Mouse (Mus musculus) thymus, postnatal 25 days (tissue): ENCODE results near the gene Meis2.

ENCODE experiments used
- DNase-seq: peaks from one replicate; pipeline ENCODE4 v3.0.0; 2022

The Meis2 gene

GRCm38 (mm10) chr2:116045048-116045447 is 20.6 kb downstream of the Meis2 start:
- no peak for DNase-seq

- no peak for DNase-seq
Measured at GRCm38 (mm10) chr2:116042934-116043698, 22.5 kb downstream of the Meis2 start.

DNA sequence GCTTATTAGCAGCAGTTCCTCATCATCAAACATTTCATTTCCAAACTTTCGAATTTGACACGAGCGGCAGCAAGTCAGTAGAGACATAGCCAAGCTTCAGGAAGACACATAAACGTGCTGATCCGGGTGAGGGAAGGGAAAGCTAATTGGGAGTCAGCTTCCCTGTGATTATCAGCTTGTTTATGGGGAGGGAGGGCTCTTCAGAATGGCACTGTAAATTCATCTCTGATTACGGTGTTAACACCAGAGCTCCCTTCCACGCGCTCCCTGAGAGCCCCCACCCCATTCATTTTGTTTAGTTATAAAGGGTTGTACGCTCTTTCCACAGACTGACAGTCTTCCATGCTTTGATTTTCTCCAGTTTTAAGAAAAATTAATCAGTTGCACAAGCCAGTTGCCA is 23.2 kb downstream of the Meis2 start:
- no peak for DNase-seq

GRCm38 (mm10) chr2:116041683-116042262 is 23.9 kb downstream of the Meis2 start:
- no peak for DNase-seq

DNA sequence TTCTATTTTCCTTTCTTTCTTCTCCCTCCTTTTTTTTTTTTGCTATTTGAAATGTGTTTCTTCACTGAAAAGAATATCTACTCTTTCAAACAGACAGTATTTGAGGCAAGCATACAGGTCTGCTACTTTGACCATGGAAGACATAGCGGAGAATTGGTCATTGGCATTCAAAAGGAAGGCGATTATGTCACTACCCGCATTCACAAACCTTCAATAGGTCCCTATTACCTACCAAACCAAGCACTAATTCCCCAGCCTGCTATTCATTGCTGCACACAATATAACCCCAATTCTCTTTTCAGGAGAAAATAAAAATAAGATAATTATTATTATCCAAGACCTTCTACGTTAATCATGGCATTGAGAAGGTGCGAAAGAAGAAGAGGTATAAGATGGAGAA is 30.3 kb downstream of the Meis2 start:
- no peak for DNase-seq

DNA sequence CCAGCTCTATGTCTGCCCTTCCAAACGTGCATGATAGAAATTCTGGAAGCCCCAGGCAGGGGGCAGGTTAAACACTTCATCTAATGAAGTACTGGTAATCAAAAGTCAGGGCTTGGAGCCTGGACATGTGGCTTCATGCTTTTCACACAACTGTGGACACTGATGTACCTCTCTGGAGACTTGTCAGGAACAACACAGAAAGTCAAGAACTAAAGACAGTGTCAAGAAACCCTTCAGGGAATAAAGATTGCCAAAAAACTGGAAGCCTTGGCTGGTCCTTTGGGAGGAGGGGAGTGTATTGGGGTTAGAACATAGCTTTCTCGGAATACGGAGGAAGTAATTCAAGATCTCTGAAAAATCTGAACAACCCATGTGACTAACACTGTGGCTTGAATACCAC is 37.5 kb downstream of the Meis2 start:
- no peak for DNase-seq

GRCm38 (mm10) chr2:116022876-116023275 is 42.8 kb downstream of the Meis2 start:
- DNase-seq = no peak

DNA sequence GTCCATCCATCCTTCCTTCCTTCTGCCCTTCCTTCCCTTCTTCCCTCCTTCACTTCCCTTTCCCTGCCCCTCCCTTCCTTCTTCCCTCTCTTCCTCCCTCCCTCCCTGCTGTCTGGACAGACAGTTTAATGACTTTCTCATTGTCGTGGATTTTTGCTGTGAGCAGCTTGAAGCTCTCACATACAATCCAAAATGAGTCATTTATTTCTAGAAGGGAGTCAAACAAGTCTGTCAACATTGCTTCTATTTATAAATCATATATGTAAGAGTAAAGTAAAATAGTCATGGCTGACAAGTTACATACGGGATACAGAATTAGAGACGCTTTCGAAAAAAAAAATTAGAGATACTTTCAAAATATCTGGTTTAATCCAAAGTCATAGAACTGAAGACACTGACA is 43.7 kb downstream of the Meis2 start:
- DNase-seq = no peak

GRCm38 (mm10) chr2:116021046-116021445 is 44.6 kb downstream of the Meis2 start:
- DNase-seq = no peak

GRCm38 (mm10) chr2:116020451-116020951 is 45.1 kb downstream of the Meis2 start:
- no peak for DNase-seq

DNA sequence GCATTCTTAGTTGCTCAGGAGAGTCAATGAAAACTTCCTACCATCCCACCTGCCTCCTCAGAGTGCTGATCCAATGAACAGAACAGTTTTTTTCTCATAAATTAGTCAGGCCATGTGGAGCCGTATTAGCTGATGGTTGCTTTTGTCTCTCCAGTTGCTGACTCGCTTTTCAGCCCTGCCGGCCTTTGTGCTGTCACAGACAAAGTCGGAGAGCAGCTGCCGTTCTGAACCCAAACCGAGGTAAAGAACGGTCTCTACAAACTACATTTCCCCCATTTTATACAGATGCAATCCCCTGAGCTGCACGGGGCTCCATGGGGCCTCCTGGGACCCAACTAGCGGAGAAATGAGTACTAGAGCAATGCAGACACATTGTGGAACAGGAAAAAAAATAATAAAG is 45.7 kb downstream of the Meis2 start:
- no peak for DNase-seq

GRCm38 (mm10) chr2:116019466-116019794 is 46.2 kb downstream of the Meis2 start:
- DNase-seq = no peak

DNA sequence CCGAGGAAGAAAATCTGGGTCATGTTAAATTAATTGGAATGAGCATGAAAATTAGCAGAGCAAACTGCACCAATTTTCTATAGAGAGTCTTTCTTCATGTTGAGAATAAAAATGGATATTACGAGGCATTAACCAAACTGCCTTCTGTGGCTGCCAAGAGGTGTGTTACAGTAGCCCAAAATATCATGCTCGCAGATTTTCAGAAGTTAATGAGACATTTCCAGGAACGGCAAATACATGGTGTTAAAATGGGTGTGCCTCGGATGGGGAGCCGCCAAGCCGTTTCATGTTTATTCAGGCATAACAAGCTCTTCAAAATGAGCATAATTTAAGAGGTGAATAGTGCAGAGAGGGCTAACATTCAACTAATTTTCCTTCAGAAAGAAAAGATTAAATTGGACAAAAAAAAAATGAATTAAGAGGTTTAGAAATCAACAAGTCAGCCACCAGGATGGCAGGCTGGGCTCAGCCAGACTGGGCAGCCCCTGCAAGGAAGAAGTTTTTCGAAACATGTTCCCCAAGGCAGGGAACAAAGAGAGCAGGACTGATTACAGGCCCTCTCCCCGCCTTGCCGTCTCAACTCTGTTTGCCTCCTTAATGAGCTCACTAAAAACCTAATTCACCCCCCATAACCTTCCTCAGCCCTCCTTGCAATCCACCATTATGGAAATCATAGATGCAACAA is 46.7 kb downstream of the Meis2 start:
- no peak for DNase-seq

DNA sequence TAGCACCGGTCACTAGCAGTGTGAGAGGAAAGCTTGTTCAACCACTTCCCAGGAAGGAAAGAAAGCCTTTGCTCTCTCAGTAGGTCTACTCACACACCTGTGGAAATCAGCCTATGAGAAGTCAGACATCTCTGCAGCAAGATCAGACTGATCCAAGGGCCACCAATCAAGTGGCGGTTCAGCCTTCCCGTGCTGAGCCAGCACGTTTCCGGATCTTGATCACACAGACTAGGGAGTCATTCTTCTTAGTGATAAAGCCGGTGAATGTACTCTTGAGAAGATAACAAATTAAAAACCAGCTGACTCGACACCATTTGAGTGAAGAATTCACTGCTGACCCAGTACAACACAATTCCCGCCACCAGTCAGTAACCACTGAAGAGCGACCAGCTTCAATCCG is 50.1 kb downstream of the Meis2 start:
- DNase-seq = no peak

GRCm38 (mm10) chr2:116010469-116010868 is 55.2 kb downstream of the Meis2 start:
- DNase-seq = no peak

- DNase-seq = no peak
Measured at GRCm38 (mm10) chr2:116010061-116010460, 55.6 kb downstream of the Meis2 start.

DNA sequence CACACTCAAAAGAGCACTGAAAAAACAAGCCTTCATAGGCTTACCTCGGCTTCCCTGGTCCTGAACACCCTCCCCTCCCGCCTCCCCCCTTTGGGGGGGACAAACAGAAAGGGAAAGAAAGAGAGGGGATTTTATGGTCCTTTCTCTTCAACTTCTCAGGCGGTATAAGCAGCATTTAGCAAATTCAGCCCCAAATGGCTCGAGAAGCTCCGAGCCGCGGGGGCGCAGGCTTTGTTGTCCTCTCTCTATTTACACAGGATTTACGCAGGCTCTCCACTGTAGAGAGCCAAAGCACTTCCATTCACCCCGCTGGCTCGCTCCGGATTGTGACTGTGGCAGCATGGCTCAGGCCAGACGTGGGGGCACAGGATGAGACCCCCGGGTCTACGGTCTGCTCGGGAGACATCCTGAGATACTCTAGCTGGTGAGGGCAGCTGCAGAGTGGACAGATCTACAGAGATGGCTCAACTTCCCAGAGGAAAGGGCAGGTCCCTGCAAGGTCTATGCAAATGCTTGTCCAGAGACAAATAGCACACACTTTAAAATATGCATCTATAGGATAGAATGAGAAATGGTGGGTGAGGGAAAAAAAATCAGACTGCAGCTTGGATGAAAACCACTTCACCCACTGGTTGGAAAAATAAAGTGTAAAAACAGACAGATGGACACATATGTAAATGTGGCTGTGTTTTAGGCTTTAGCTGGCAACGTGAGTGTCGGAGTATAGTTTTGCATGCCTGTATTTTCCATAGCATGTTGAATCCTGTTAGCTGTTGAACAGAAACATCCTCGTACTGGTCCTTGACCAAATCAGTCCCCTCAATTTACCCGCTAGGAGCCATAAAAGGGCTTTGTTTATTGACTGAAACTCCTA is 56.3 kb downstream of the Meis2 start:
- DNase-seq = no peak

- no peak for DNase-seq
Measured at GRCm38 (mm10) chr2:116002354-116002753, 63.3 kb downstream of the Meis2 start.

DNA sequence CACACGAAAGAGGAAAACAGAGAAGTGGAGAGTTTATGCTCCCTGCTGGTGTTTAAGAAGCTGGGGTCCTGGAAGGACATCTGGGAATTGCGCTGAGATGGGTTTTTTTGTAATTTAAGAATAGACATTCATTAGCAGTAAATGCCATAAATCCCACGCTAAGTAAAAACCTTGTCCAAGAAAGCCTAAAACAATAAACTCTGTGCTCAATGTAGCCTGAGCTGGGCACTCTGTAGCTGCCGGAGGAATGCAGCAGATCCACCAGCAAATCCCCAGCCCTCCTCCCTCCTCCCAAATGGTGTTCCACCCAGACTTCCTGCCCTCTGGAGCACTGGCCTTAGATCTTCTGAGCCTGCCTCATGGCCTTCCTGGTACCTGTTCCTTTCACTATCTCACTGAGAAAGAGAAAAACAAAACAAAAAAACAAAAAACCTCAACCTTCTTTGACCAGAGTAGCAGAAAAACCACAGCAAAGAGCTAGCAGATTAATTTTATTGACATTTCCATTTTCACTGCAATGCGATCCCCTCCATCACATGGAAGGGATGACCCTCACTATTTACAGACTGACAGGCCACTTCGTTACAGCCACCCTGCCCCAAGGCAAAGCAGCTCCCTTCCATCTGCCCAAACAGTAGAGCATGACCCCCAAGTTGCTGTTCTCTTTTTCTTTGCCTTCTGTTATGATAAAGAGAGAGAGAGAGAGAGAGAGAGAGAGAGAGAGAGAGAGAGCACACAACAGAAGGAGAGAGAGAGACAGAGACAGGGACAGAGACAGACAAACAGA is 64.1 kb downstream of the Meis2 start:
- DNase-seq = no peak

DNA sequence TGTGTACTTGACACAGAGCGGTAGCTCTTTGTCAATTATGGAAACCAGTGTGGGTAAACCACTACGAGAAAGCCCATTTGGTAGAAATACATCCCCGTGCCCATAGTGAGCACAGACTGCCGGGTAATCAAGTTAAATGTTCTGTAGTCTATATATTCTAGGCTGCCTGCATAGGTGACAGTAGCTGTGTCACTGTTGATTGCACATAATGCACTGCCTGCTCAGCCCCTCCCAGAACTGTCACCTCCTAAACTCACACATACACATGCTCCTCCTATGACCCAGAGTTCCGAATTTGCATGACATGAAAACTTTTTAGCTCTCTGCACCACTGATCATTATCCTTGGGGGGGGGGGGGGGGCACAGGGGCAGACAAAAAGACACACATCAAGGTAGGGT is 65.1 kb downstream of the Meis2 start:
- DNase-seq = no peak

DNA sequence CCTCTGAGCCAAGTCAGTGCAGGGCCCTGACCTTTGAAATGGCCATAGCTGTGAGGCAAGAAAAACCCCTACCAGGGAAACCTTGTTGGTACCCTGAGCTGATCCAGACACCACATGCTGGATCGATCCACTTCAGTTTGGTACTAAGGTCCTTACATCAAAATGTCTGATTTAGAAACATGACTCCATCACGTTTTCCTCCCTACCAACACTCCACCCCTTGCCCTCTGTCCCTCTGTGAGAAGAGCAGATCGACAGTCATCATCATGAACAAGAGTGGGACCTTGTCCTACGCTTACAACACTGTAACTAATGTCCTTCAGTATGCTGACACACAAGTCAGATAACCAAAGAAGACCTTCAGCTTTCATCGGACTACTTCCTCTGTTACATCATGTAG is 66.8 kb downstream of the Meis2 start:
- DNase-seq = no peak

DNA sequence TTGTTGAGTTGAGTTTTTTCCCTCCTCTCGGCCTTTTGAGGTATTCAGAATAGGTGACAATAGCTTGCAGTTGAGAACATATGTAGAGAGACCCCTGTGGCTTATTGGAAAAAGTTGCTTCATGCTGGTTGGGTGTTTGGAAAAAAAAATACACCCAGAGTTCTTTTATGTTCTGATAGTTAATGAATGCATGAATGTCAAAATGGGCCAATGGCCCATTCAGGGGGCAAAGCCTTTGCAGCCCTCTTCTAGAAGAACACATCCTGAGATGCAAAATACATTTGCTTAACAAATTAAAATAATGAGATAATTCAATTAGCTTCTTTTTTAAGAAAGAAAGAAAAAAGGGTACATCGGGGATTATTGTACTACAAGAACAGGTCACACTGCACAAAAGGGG is 69.2 kb downstream of the Meis2 start:
- no peak for DNase-seq
